Mouse (Mus musculus) erythroblast, embryonic 14.5 days (primary cell): Measurements from ENCODE around the gene Myof. TPM values are rescaled to one million over a fixed set of nuclear protein-coding genes. Genes with fewer than 3 reads are reported as not detected.

Experiments used
- H3K27me3 ChIP-seq: 2 replicates; pipeline ENCODE4 v1.6.1; 2012; ENCODE audit warnings: inconsistent platforms; ENCODE audit not compliant: control insufficient read depth
- H3K36me3 ChIP-seq: 2 replicates; pipeline ENCODE4 v1.6.1; 2012; ENCODE audit warnings: mild to moderate bottlenecking, inconsistent platforms; ENCODE audit not compliant: control insufficient read depth
- H3K4me1 ChIP-seq: 2 replicates; pipeline ENCODE4 v1.6.1; 2012; ENCODE audit warnings: inconsistent platforms; ENCODE audit not compliant: control insufficient read depth
- H3K4me3 ChIP-seq: replicated peaks from 2 replicates; pipeline ENCODE3; 2012; ENCODE audit warnings: moderate library complexity, mild to moderate bottlenecking, inconsistent platforms
- H3K9me3 ChIP-seq: 2 replicates; pipeline ENCODE4 v1.6.1; 2012; ENCODE audit warnings: low read length, inconsistent platforms, mixed read lengths; ENCODE audit not compliant: control insufficient read depth
- GATA1 ChIP-seq: IDR thresholded peaks from 2 replicates; pipeline ENCODE4 v1.6.1; 2012; ENCODE audit warnings: low read length, inconsistent platforms, mixed read lengths
- TAL1 ChIP-seq: IDR thresholded peaks from 3 replicates; pipeline ENCODE4 v1.6.1; 2012; ENCODE audit warnings: low read length, inconsistent platforms, mixed read lengths
- polyA plus RNA-seq: library from polyadenylated mRNA; stranded (reverse); fragments of >175 nt; gene quantifications from 2 replicates; pipeline ENCODE4 v1.2.3, GENCODE M21; 2012

Gene Myof
- polyA plus RNA-seq, 1 experiment, result not detected

DNA sequence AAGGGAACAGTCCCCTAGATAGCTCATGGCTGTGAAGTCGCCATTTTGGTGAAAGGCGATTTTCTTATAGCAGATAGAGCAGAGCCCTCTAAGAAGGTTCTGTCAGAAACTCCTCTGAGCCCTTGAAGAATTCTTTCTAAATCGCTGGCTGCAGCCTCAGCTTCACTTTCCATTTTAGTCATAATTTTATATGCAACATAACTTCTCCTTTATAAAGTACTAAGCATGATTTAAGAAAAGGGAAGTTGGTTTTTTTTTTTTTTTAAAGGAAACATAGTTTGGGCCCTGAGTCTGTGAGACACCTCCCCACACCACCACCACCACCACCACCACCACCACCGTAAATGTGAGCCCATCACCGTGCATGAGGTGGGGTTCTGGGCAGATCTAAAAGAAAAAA lies 80.0 kb downstream of the Myof start:
- H3K9me3 ChIP-seq, result no peaks in the 10 kb centered on the region
- no peak for TF ChIP-seq GATA1
- TF ChIP-seq TAL1, result no peak
- H3K4me1 ChIP-seq, result no peaks in the 10 kb centered on the region
- H3K4me3 ChIP-seq, result no peak overlapping the region
- H3K27me3 ChIP-seq, result no peaks in the 10 kb centered on the region
- no peaks in the 10 kb centered on the region for H3K36me3 ChIP-seq

DNA sequence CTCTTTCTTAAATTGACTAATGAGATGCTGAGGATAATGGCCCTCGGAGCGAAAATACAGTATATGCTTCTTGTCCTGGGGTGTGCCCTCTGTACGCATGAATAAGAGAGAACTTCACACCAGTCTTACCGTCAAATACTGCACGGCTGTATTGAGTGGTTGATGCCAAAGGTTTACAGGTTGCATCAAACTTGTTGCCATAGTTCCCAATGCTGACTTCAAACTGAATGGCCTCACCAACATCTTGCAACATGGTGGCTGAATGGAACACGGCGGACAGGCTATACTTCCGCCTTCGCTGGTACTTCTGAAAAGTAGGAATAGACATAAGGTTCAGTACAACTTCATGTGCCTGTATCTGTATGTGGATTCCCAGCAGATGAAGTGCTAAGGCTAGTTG lies 82.6 kb downstream of the Myof start:
- TF ChIP-seq TAL1, result no peak
- TF ChIP-seq GATA1, result no peak
- no peaks in the 10 kb centered on the region for H3K36me3 ChIP-seq
- H3K27me3 ChIP-seq, result no peaks in the 10 kb centered on the region
- H3K4me1 ChIP-seq, result no peaks in the 10 kb centered on the region
- no peak overlapping the region for H3K4me3 ChIP-seq
- no peaks in the 10 kb centered on the region for H3K9me3 ChIP-seq

DNA sequence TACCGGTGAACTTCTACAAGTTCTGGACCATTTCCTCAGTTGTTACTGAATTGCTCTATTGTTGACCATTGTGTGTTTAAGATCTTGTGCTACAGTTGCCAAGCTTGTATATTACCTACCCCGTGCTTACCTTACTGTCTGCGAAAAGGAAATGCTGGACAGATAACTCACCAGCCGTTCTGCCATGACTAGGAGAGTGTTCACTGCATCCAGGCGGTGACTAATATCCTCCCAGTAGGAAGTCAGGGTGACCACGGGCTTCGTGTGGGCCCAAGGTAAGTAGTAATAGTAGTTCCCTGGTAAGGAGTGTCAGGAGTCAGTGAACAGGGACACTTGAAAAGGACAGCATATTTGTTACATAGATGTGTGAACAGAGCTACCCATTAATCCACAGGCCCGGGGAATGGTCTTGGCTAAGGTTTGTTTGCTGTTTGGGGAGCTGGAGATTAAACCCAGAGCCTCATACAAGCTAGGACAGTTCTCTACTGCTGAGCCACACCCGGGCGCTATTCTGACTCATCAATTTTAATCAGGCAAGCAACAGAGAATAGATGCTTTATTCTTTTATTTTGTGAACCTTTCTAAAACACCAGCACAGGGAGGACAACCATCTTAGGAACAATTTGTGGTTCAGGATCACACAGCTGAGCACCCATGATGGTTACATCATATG lies 83.7 kb downstream of the Myof start:
- Histone ChIP-seq H3K4me3 (no peak overlapping the region), H3K36me3 (no peaks in the 10 kb centered on the region), H3K4me1 (no peaks in the 10 kb centered on the region), H3K27me3 (no peaks in the 10 kb centered on the region), H3K9me3 (no peaks in the 10 kb centered on the region)
- TF ChIP-seq TAL1 (no peak), GATA1 (no peak)

DNA sequence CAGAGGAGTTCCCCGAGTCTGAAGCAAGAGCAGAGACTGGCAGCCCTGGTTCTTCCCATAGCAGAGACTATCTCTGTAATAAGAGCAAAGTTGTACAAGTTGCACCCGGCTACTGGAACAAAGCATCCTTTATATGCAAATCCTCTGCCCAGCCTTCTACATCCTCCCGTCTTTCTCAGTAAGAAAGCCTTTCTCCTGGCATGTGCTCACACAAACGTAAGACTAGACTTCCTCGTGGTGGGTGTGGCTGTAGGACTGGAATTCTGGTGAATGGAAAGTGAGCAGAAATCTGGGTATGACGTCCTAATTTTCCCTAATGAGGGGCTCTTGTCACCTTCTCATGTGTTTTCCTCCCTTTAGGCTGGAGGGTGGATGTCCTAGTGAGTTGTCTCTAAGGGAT lies 84.3 kb downstream of the Myof start:
- no peaks in the 10 kb centered on the region for H3K4me1 ChIP-seq
- no peaks in the 10 kb centered on the region for H3K36me3 ChIP-seq
- H3K4me3 ChIP-seq, result no peak overlapping the region
- TF ChIP-seq GATA1, result no peak
- TF ChIP-seq TAL1, result no peak
- H3K9me3 ChIP-seq, result no peaks in the 10 kb centered on the region
- H3K27me3 ChIP-seq, result no peaks in the 10 kb centered on the region

DNA sequence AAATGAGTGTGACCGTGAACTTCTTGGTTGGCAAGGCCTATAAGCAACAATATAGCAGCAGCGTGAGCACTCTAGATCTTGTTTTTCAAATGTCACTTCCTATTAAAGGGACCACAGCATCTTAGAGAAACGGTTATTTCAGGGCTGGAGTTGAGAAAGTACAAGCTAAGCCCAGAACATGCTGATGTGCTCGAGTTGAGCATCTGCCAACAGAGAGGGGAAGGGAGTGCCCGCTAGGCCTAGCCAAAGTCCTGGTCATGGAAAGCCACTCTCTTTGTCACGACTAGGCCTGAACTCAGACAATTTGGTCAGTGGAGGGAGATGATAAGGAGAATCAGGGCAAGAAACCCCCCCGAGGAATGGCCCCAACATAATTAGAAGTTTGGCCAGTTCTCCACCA lies 86.1 kb downstream of the Myof start:
- Histone ChIP-seq H3K4me1 (no peaks in the 10 kb centered on the region), H3K4me3 (no peak overlapping the region), H3K36me3 (no peaks in the 10 kb centered on the region), H3K9me3 (no peaks in the 10 kb centered on the region), H3K27me3 (no peaks in the 10 kb centered on the region)
- no peak for TF ChIP-seq TAL1

DNA sequence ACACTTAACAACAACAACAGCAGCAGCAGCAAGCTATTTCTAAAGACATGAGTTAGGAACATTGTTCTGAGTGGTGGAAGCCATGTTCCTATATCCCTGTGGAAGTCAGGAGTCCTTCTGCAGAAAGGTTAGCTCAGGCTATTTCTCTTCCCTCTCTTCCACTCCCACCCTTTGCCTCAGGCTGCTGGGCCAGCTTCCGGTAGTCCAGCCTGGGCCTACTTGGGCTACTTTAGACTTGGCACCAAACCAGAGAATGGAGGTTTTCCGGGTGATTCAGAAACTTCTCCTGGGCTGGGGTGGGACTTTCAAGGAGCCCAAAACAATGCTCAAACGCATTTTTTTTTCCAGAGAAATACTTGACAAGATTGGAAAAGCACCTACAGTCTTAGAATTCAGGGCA lies 87.4 kb downstream of the Myof start:
- no peaks in the 10 kb centered on the region for H3K9me3 ChIP-seq
- H3K4me1 ChIP-seq, result no peaks in the 10 kb centered on the region
- no peak overlapping the region for H3K4me3 ChIP-seq
- H3K36me3 ChIP-seq, result no peaks in the 10 kb centered on the region
- H3K27me3 ChIP-seq, result no peaks in the 10 kb centered on the region
- TF ChIP-seq GATA1 (no peak), TAL1 (no peak)

DNA sequence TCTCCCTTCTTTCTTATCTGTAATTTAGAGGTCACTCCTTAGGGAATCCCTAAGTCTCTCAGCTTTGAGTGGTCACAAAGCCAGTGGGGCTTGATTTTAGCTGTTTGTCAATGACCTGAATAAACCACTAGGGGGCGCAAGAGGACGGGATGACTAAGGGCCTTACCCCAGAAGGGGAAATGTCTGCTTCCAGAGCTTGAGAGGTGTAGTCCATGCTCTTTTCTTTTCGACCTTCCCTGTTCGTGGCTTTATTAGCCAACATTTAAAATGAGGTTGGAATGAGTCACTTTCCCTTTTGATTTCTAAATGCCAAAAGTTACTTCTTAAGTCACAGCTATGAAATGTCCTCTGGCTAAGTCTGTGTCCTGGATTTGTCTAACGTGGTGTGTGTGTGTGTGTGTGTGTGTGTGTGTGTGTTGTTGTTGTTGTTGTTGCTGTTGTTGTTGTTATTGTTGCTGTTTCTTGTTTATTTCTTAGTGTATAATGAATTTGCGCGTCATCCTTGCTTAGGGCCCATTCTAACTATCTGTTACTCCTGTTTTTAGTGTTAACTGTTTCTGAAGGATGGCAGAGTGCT lies 87.9 kb downstream of the Myof start:
- no peaks in the 10 kb centered on the region for H3K27me3 ChIP-seq
- no peaks in the 10 kb centered on the region for H3K36me3 ChIP-seq
- TF ChIP-seq GATA1 (no peak), TAL1 (no peak)
- H3K4me1 ChIP-seq, result no peaks in the 10 kb centered on the region
- no peaks in the 10 kb centered on the region for H3K9me3 ChIP-seq
- no peak overlapping the region for H3K4me3 ChIP-seq

DNA sequence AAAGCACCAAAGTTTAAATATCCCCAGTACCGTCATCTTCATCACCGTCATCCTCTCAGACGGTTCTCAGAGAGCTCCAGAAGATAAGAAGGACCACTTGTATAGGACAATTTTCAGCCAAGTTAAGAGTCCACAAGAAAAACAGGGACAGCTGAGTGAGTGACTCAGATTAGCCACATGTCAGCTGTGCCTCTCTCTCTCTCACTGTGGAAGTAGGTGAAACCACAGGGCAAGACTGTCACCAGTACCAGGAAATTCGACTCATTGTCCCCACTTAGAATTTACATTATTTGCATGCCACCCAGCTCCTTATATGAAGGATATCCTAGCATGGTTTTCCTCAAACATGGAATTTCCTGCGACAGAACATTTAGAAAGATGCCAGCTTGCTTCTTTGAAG lies 88.6 kb downstream of the Myof start:
- no peaks in the 10 kb centered on the region for H3K27me3 ChIP-seq
- H3K36me3 ChIP-seq, result no peaks in the 10 kb centered on the region
- H3K4me1 ChIP-seq, result no peaks in the 10 kb centered on the region
- H3K9me3 ChIP-seq, result no peaks in the 10 kb centered on the region
- H3K4me3 ChIP-seq, result no peak overlapping the region
- no peak for TF ChIP-seq TAL1
- TF ChIP-seq GATA1, result no peak

DNA sequence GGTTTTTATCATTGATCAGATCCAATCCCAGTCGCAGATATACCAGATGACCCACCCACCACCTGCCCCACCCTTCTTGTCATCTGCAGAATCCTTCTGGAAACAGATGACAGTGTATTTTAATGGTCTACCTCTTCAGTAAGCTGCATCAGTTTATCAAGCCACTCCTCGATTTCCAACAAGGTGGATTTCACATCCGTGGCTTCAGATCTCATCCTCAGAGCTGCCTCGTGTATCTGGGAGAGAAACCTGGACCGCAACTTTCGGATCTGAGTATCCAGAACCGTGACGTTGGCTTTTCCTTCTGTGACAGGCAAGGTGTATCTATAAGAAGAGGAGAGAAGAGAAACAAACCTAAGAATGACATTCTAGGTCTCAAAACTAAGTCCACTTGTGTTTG lies 89.1 kb downstream of the Myof start:
- Histone ChIP-seq H3K9me3 (no peaks in the 10 kb centered on the region), H3K36me3 (no peaks in the 10 kb centered on the region), H3K4me1 (no peaks in the 10 kb centered on the region), H3K4me3 (no peak overlapping the region), H3K27me3 (no peaks in the 10 kb centered on the region)
- TF ChIP-seq GATA1 (no peak), TAL1 (no peak)

DNA sequence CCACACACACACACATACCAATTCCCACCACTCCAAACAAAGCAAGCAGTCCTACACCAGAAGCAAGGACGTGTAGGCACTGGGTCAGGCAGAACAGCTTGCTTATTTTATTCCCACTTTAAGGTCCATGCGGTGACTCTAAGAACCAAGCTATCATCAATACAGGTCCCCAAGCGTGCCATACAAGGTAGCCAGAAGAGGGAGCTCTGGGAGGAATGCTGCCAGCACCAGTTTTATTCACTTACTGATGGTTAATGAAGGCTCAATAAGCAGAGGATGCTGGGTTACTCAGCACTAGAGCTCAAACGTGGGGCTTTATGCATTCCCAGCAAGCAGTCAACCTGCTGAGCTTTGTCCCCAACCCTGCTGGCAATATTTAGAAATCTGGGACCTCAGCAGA lies 96.7 kb downstream of the Myof start:
- Histone ChIP-seq H3K4me3 (no peak overlapping the region), H3K36me3 (no peaks in the 10 kb centered on the region), H3K4me1 (no peaks in the 10 kb centered on the region), H3K9me3 (no peaks in the 10 kb centered on the region), H3K27me3 (no peaks in the 10 kb centered on the region)
- TF ChIP-seq GATA1 (no peak), TAL1 (no peak)
